Mouse (Mus musculus): ENCODE data around the gene Rubcnl. TPM values are rescaled to one million over a fixed set of nuclear protein-coding genes. Genes with fewer than 3 reads are reported as not detected.

Gene Rubcnl
- polyA plus RNA-seq, 1 experiment, result 0.91 TPM

GRCm38 (mm10) chr14:75068430-75069112 is 52.7 kb downstream of the Rubcnl start:
- Histone ChIP-seq H3K27me3 (ENCODE audit: control insufficient read depth, insufficient read depth, low read length) (no peaks in the 10 kb centered on the region), H3K4me3 (ENCODE audit: low read depth, low read length) (peak overlapping the region; percentile 21), H3K36me3 (ENCODE audit: control insufficient read depth, insufficient read depth, low read length) (no peaks in the 10 kb centered on the region), H3K4me1 (ENCODE audit: control insufficient read depth, insufficient read depth, insufficient read length, low read length) (no peaks in the 10 kb centered on the region), H3K27ac (ENCODE audit: insufficient read depth, low read depth, low read length) (no peak overlapping the region; the same call in 1 of the 2 replicates)
- WGBS, result 74% methylated on average over 19 of the region's 19 CpGs
- TF ChIP-seq POLR2A (IDR thresholded peaks at IDR 0.05; ENCODE audit: low read depth, low read length) (no peak), CTCF (IDR thresholded peaks at IDR 0.05; ENCODE audit: extremely low read depth, insufficient read length, insufficient replicate concordance, low read depth, low read length) (no peak)

- Histone ChIP-seq H3K4me3 (ENCODE audit: low read depth, low read length) (no peak overlapping the region), H3K4me1 (ENCODE audit: control insufficient read depth, insufficient read depth, insufficient read length, low read length) (no peaks in the 10 kb centered on the region), H3K36me3 (ENCODE audit: control insufficient read depth, insufficient read depth, low read length) (no peaks in the 10 kb centered on the region), H3K27me3 (ENCODE audit: control insufficient read depth, insufficient read depth, low read length) (no peaks in the 10 kb centered on the region), H3K27ac (ENCODE audit: insufficient read depth, low read depth, low read length) (no peak overlapping the region)
- WGBS, result 58% methylated on average over 7 of the region's 7 CpGs
- TF ChIP-seq CTCF (IDR thresholded peaks at IDR 0.05; ENCODE audit: extremely low read depth, insufficient read length, insufficient replicate concordance, low read depth, low read length) (no peak), POLR2A (IDR thresholded peaks at IDR 0.05; ENCODE audit: low read depth, low read length) (no peak)
Measured at GRCm38 (mm10) chr14:75069356-75069979, 53.6 kb downstream of the Rubcnl start.

DNA sequence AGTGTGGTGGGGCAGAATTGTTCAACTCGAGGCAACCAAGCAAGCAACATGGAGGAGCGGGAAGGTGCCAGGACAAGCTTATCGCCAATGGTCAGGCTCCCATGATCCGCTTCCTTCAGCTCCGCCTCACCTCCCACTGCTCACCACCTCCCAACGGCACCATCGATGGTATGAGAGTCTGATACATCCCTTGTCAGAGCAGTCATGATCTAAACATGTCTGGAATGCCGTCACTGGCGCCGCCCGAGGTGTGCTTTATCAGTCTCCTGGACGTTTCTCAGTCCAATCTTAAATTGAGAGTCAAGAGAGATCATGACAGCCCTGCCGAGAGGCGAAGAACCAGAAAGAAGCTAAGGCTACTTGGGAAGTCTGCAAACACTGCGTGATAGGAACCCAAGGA is 55.3 kb downstream of the Rubcnl start:
- WGBS, result 83% methylated on average over 15 of the region's 15 CpGs
- TF ChIP-seq POLR2A (IDR thresholded peaks at IDR 0.05; ENCODE audit: low read depth, low read length) (no peak), CTCF (IDR thresholded peaks at IDR 0.05; ENCODE audit: extremely low read depth, insufficient read length, insufficient replicate concordance, low read depth, low read length) (no peak)
- H3K4me3 ChIP-seq (ENCODE audit: low read depth, low read length), result no peak overlapping the region
- no peaks in the 10 kb centered on the region for H3K4me1 ChIP-seq (ENCODE audit: control insufficient read depth, insufficient read depth, insufficient read length, low read length)
- H3K27ac ChIP-seq (ENCODE audit: insufficient read depth, low read depth, low read length), result no peak overlapping the region
- no peaks in the 10 kb centered on the region for H3K36me3 ChIP-seq (ENCODE audit: control insufficient read depth, insufficient read depth, low read length)
- H3K27me3 ChIP-seq (ENCODE audit: control insufficient read depth, insufficient read depth, low read length), result no peaks in the 10 kb centered on the region

DNA sequence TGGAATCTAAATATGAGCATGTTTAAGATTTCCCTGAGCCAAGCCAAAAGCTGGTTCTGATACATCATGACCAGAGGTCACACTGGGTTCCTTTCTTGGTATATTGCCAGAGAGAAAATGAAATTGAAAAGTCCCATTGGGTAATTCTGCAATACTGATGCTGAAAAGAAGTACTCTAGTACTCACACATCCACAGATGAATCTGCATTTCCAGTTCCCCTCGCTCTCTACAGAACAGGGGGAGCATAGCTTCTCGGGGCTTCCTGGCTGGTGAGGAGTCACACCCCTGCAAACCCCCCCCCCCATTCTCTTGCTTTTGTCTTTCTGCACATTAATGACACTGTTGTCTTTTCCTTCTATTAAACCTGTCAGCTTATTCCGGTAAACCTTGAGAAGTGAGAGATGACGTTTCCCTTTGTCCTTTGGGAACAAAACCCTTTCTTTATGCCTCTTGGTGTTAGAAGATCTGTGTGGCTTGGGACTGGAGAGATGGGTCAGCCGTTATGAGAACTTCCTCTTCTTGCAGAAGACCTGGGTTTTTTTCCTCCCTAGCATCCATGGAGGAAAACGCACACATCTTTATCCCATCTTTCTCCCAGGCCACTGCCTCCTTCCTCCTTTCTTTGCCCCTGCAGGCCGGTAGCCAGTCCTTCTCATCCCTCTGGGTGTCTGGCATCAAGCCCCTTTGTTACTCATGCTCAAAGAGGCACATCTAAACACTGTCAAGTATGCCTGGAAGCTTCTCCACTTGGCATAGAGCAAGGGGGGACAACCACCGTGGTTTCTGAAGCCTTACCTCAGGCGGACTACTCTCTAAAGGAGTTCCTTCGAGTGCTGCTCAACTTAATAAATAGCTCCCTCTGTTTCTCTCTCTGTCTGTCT is 59.7 kb downstream of the Rubcnl start:
- WGBS, result 74% methylated on average over 10 of the region's 10 CpGs
- H3K4me1 ChIP-seq (ENCODE audit: control insufficient read depth, insufficient read depth, insufficient read length, low read length), result no peaks in the 10 kb centered on the region
- H3K27ac ChIP-seq (ENCODE audit: insufficient read depth, low read depth, low read length), result no peak overlapping the region
- TF ChIP-seq POLR2A (IDR thresholded peaks at IDR 0.05; ENCODE audit: low read depth, low read length) (no peak), CTCF (IDR thresholded peaks at IDR 0.05; ENCODE audit: extremely low read depth, insufficient read length, insufficient replicate concordance, low read depth, low read length) (no peak)
- no peak overlapping the region for H3K4me3 ChIP-seq (ENCODE audit: low read depth, low read length)
- H3K27me3 ChIP-seq (ENCODE audit: control insufficient read depth, insufficient read depth, low read length), result no peaks in the 10 kb centered on the region
- no peaks in the 10 kb centered on the region for H3K36me3 ChIP-seq (ENCODE audit: control insufficient read depth, insufficient read depth, low read length)

GRCm38 (mm10) chr14:75077946-75078345 is 62.1 kb downstream of the Rubcnl start:
- no peak for TF ChIP-seq POLR2A (IDR thresholded peaks at IDR 0.05; ENCODE audit: low read depth, low read length)
- no peak for TF ChIP-seq CTCF (IDR thresholded peaks at IDR 0.05; ENCODE audit: extremely low read depth, insufficient read length, insufficient replicate concordance, low read depth, low read length)
- Histone ChIP-seq H3K36me3 (ENCODE audit: control insufficient read depth, insufficient read depth, low read length) (no peaks in the 10 kb centered on the region), H3K4me1 (ENCODE audit: control insufficient read depth, insufficient read depth, insufficient read length, low read length) (no peaks in the 10 kb centered on the region), H3K4me3 (ENCODE audit: low read depth, low read length) (no peak overlapping the region), H3K27ac (ENCODE audit: insufficient read depth, low read depth, low read length) (no peak overlapping the region), H3K27me3 (ENCODE audit: control insufficient read depth, insufficient read depth, low read length) (no peaks in the 10 kb centered on the region)
- 62% methylated on average over 6 of the region's 6 CpGs for WGBS

Other genes with a start within 250 kb of the Rubcnl start
- 3.5 and 6.1 TPM in 2 replicates for gene Lrch1, start 68.2 kb upstream of the Rubcnl start, polyA plus RNA-seq (2012; rRNA removed)
- not detected in 2 replicates for gene Lrrc63, start 114.9 kb downstream of the Rubcnl start, polyA plus RNA-seq (2012; rRNA removed)
- 3.9 and 5.6 TPM in 2 replicates for gene Lcp1, start 115.1 kb downstream of the Rubcnl start, polyA plus RNA-seq (2012; rRNA removed)
- not detected in 2 replicates for gene Cpb2, start 226.3 kb downstream of the Rubcnl start, polyA plus RNA-seq (2012; rRNA removed)